Mouse (Mus musculus) liver, embryonic 16.5 days (tissue): Measurements from ENCODE around the gene B3gnt2. TPM values are rescaled to one million over a fixed set of nuclear protein-coding genes. Genes with fewer than 3 reads are reported as not detected.

Experiments used
- ATAC-seq: fragments of 200-750 bp; cut with Nextera tagmentation; 2 replicates; pipeline ENCODE4 v1.8.0; 2017; ENCODE audit warnings: low read depth, mild to moderate bottlenecking, moderate number of reproducible peaks, moderate library complexity
- H3K27ac ChIP-seq: fragments of 300-500 bp; sonication (generic); 2 replicates; pipeline ENCODE4 v1.5.1; 2014; ENCODE audit warnings: mild to moderate bottlenecking, low read length
- H3K27me3 ChIP-seq: fragments of 300-500 bp; sonication (generic); 2 replicates; pipeline ENCODE4 v1.6.1; 2014; ENCODE audit warnings: low read depth, low read length, mixed read lengths; ENCODE audit not compliant: control insufficient read depth, insufficient read depth
- H3K36me3 ChIP-seq: fragments of 300-500 bp; sonication (generic); 2 replicates; pipeline ENCODE4 v1.6.1; 2014; ENCODE audit warnings: mild to moderate bottlenecking; ENCODE audit not compliant: control insufficient read depth, insufficient read depth
- H3K4me1 ChIP-seq: fragments of 300-500 bp; sonication (generic); 2 replicates; pipeline ENCODE4 v1.6.1; 2014; ENCODE audit warnings: low read depth, low read length, mixed read lengths; ENCODE audit not compliant: control insufficient read depth
- H3K4me2 ChIP-seq: fragments of 300-500 bp; sonication (generic); 2 replicates; pipeline ENCODE4 v1.6.1; 2014; ENCODE audit warnings: low read depth, low read length, mixed read lengths
- H3K4me3 ChIP-seq: fragments of 300-500 bp; sonication (generic); 2 replicates; pipeline ENCODE4 v1.5.1; 2014; ENCODE audit warnings: low read depth, mild to moderate bottlenecking, low read length
- H3K9ac ChIP-seq: fragments of 300-500 bp; sonication (generic); 2 replicates; pipeline ENCODE4 v1.6.1; 2014; ENCODE audit warnings: low read depth, low read length
- H3K9me3 ChIP-seq: fragments of 300-500 bp; sonication (generic); replicated peaks from 2 replicates; pipeline ENCODE4 v1.6.1; 2016; ENCODE audit warnings: low read length; ENCODE audit not compliant: control insufficient read depth
- WGBS: fragments of 180-500 bp; shearing (Covaris S2); extraction: QIAGEN DNeasy Blood & Tissue Kit; methylation state at CpG from one replicate; pipeline ENCODE4 v1.1.7; 2014; ENCODE audit not compliant: insufficient replicate concordance; 5-methylcytosine and 5-hydroxymethylcytosine counted together
- polyA plus RNA-seq: library from polyadenylated mRNA; unstranded; fragments of >200 nt; fragmentation: Nextera tagmentation; extraction: Ambion mirVana; gene quantifications from 2 replicates; pipeline ENCODE4 v1.2.1, GENCODE M21; 2015

B3gnt2 gene
- 4.4 and 6.6 TPM in 2 replicates for polyA plus RNA-seq

GRCm38 (mm10) chr11:22860335-22861227, at the start of gene B3gnt2:
TSS of gene B3gnt2 (minus strand) at chr11:22860961.
- ATAC-seq = no peak
- H3K36me3 ChIP-seq = no peaks in the 10 kb centered on the region
- WGBS = 7% methylated on average over 41 of the region's 41 CpGs
- peak within 1 kb of the TSS; percentile 82 for H3K27ac ChIP-seq
- no peaks in the 10 kb centered on the region for H3K27me3 ChIP-seq
- peak within 1 kb of the TSS; percentile 86 for H3K4me3 ChIP-seq
- H3K4me2 ChIP-seq = peak within 1 kb of the TSS; percentile 99
- no peaks in the 10 kb centered on the region for H3K9me3 ChIP-seq
- H3K9ac ChIP-seq = peak within 1 kb of the TSS; percentile 83
- H3K4me1 ChIP-seq = peaks cover 26% of the 10 kb centered on the region

- Histone ChIP-seq H3K4me2 (no peak overlapping the region), H3K27me3 (no peaks in the 10 kb centered on the region), H3K4me1 (peaks cover 3% of the 10 kb centered on the region; the same call in 1 of the 2 replicates), H3K4me3 (no peak overlapping the region), H3K9ac (no peak overlapping the region), H3K36me3 (no peaks in the 10 kb centered on the region), H3K9me3 (no peaks in the 10 kb centered on the region), H3K27ac (no peak overlapping the region)
- ATAC-seq = no peak
Observed at GRCm38 (mm10) chr11:22906453-22906865, 45.7 kb upstream of the B3gnt2 start.

DNA sequence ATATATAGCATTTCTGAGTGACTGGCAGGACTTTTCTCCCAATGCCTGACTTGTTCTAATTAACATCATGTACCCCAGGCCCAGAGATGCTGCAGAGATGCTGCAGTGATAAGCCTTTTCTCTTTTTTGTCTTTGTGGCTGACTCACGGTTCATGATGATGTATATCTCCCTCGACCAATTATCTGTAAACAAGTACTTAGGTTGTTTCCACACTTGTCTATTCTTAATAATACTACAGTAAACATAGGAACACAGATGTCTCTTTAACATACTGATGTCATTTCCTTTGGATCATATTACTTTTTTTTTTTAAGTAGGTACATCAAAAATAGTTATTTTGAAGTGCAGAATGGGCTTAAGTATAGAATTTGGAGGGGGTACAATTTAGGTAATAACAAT, 42.2 kb upstream of the B3gnt2 start:
- Histone ChIP-seq H3K27me3 (no peaks in the 10 kb centered on the region), H3K4me3 (no peak overlapping the region), H3K4me1 (peaks cover 3% of the 10 kb centered on the region; the same call in 1 of the 2 replicates), H3K9me3 (no peaks in the 10 kb centered on the region), H3K4me2 (no peak overlapping the region), H3K36me3 (no peaks in the 10 kb centered on the region), H3K27ac (no peak overlapping the region), H3K9ac (no peak overlapping the region)
- 49% methylated on average over 2 of the region's 2 CpGs for WGBS
- no peak for ATAC-seq

GRCm38 (mm10) chr11:22900041-22900440, 39.3 kb upstream of the B3gnt2 start:
- no peak overlapping the region for H3K27ac ChIP-seq
- no peaks in the 10 kb centered on the region for H3K36me3 ChIP-seq
- WGBS = 44% methylated on average over 3 of the region's 3 CpGs
- H3K9me3 ChIP-seq = no peaks in the 10 kb centered on the region
- ATAC-seq = no peak
- H3K4me1 ChIP-seq = no peaks in the 10 kb centered on the region; the same call in 1 of the 2 replicates
- H3K27me3 ChIP-seq = no peaks in the 10 kb centered on the region
- H3K9ac ChIP-seq = no peak overlapping the region
- no peak overlapping the region for H3K4me2 ChIP-seq
- no peak overlapping the region for H3K4me3 ChIP-seq

DNA sequence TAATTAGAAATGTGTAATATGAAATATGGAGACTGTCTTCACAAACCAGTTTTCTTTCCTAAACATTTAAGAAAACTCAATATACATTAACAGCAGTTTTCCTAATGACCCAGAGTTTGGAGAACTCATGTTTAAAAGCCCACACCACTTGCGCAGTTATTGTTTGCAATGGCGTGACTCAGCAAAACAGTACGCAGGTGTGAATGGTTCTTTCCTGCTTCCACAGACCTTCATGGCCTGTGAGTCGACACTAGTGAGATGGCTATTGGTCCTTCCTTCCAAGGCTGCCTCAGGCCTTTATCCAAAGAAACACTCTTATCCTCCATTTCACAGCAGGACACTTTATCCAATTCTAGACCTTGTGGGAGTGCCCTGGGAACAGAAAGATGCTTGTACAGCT, 36.9 kb upstream of the B3gnt2 start:
- 78% methylated on average over 4 of the region's 4 CpGs for WGBS
- Histone ChIP-seq H3K4me3 (no peak overlapping the region), H3K27me3 (no peaks in the 10 kb centered on the region), H3K4me1 (no peaks in the 10 kb centered on the region; the same call in 1 of the 2 replicates), H3K9ac (no peak overlapping the region), H3K27ac (no peak overlapping the region), H3K36me3 (no peaks in the 10 kb centered on the region), H3K4me2 (no peak overlapping the region), H3K9me3 (no peaks in the 10 kb centered on the region)
- no peak for ATAC-seq

GRCm38 (mm10) chr11:22897127-22897526, 36.4 kb upstream of the B3gnt2 start:
- H3K4me2 ChIP-seq = no peak overlapping the region
- WGBS = 66% methylated on average over 4 of the region's 4 CpGs
- H3K27ac ChIP-seq = no peak overlapping the region
- no peaks in the 10 kb centered on the region; the same call in 1 of the 2 replicates for H3K4me1 ChIP-seq
- ATAC-seq = no peak
- no peaks in the 10 kb centered on the region for H3K27me3 ChIP-seq
- H3K9ac ChIP-seq = no peak overlapping the region
- H3K4me3 ChIP-seq = no peak overlapping the region
- H3K9me3 ChIP-seq = no peaks in the 10 kb centered on the region
- H3K36me3 ChIP-seq = no peaks in the 10 kb centered on the region

GRCm38 (mm10) chr11:22893075-22893474, 32.3 kb upstream of the B3gnt2 start:
- Histone ChIP-seq H3K4me1 (no peaks in the 10 kb centered on the region; the same call in 1 of the 2 replicates), H3K9me3 (no peaks in the 10 kb centered on the region), H3K27ac (no peak overlapping the region), H3K9ac (no peak overlapping the region), H3K36me3 (no peaks in the 10 kb centered on the region), H3K4me3 (no peak overlapping the region), H3K4me2 (no peak overlapping the region), H3K27me3 (no peaks in the 10 kb centered on the region)
- no peak for ATAC-seq
- WGBS = 52% methylated on average over 3 of the region's 3 CpGs

- no peak overlapping the region for H3K4me3 ChIP-seq
- no peaks in the 10 kb centered on the region for H3K27me3 ChIP-seq
- no peak overlapping the region for H3K9ac ChIP-seq
- no peaks in the 10 kb centered on the region for H3K9me3 ChIP-seq
- H3K27ac ChIP-seq = no peak overlapping the region
- H3K4me1 ChIP-seq = no peaks in the 10 kb centered on the region; the same call in 1 of the 2 replicates
- WGBS = 65% methylated on average over 6 of the region's 6 CpGs
- H3K4me2 ChIP-seq = no peak overlapping the region
- ATAC-seq = no peak
- H3K36me3 ChIP-seq = no peaks in the 10 kb centered on the region
Observed at GRCm38 (mm10) chr11:22892466-22892865, 31.7 kb upstream of the B3gnt2 start.

GRCm38 (mm10) chr11:22891876-22892275, 31.1 kb upstream of the B3gnt2 start:
- WGBS = 51% methylated on average over 7 of the region's 7 CpGs
- no peaks in the 10 kb centered on the region; the same call in 1 of the 2 replicates for H3K4me1 ChIP-seq

More at GRCm38 (mm10) chr11:22891876-22892275, 31.1 kb upstream of the B3gnt2 start:
- Histone ChIP-seq H3K27me3 (no peaks in the 10 kb centered on the region), H3K36me3 (no peaks in the 10 kb centered on the region), H3K4me3 (no peak overlapping the region), H3K9me3 (no peaks in the 10 kb centered on the region), H3K27ac (no peak overlapping the region), H3K4me2 (no peak overlapping the region; the same call in 1 of the 2 replicates), H3K9ac (no peak overlapping the region)
- ATAC-seq = peak; percentile 67
